Mouse (Mus musculus): ENCODE measurements at regions not wholly inside any gene's neighbourhood (a gene's known extent, or its start where the extent isn't known, plus 50 kb on each side); places are given as distances from the start of the nearest gene placed in this dataset.
A peak's percentile ranks its signal among the peaks of the same experiment; 100 is the strongest.

GRCm38 (mm10) chr2:30700890-30701289 lies 102.6 kb downstream of the 1700001O22Rik start:
- no peak overlapping the region for H3K4me3 ChIP-seq (ENCODE audit: control insufficient read depth in 1 of 2, insufficient read depth in 1 of 2, low read depth in 1 of 2, low read length in 2 of 2)
- ATAC-seq (ENCODE audit: insufficient number of reproducible peaks, insufficient read depth, low FRiP score, low read depth), result no peak
- H3K4me2 ChIP-seq (ENCODE audit: low read length), result no peak overlapping the region
- no peaks in the 10 kb centered on the region for H3K36me3 ChIP-seq (ENCODE audit: control insufficient read depth, insufficient read depth, low read length)
- 0 out of 4 replicates have a peak overlapping the region, but pooled peaks of 1 of the 2 experiments have one; percentile 62 for H3K27ac ChIP-seq (replicated peaks in 1 of 2; ENCODE audit: control insufficient read depth in 1 of 2, insufficient read depth in 1 of 2, low read depth in 2 of 2, low read length in 2 of 2)
- peaks cover 4% of the 10 kb centered on the region; the same call in 1 of the 2 replicates for H3K9me3 ChIP-seq (ENCODE audit: control insufficient read depth, low read length)
- H3K9ac ChIP-seq (ENCODE audit: low read length), result no peak overlapping the region
- peaks cover 24 to 40% of the 10 kb centered on the region in 2 experiments for H3K4me1 ChIP-seq (ENCODE audit: control insufficient read depth in 2 of 2, insufficient read depth in 2 of 2, low read length in 2 of 2)
- WGBS, result 91% methylated on average over 2 of the region's 2 CpGs
- no peaks in the 10 kb centered on the region for H3K27me3 ChIP-seq (ENCODE audit: control insufficient read depth, insufficient read depth, low read length)

GRCm38 (mm10) chr2:30700471-30700870 lies 103.0 kb downstream of the 1700001O22Rik start:
- no peak overlapping the region for H3K9ac ChIP-seq (ENCODE audit: low read length)
- H3K27ac ChIP-seq (replicated peaks in 1 of 2; ENCODE audit: control insufficient read depth in 1 of 2, insufficient read depth in 1 of 2, low read depth in 2 of 2, low read length in 2 of 2), result peak overlapping the region; percentile 62 to 67
- H3K27me3 ChIP-seq (ENCODE audit: control insufficient read depth, insufficient read depth, low read length), result no peaks in the 10 kb centered on the region
- H3K9me3 ChIP-seq (ENCODE audit: control insufficient read depth, low read length), result peaks cover 4% of the 10 kb centered on the region; the same call in 1 of the 2 replicates
- H3K4me2 ChIP-seq (ENCODE audit: low read length), result no peak overlapping the region
- H3K4me3 ChIP-seq (ENCODE audit: control insufficient read depth in 1 of 2, insufficient read depth in 1 of 2, low read depth in 1 of 2, low read length in 2 of 2), result no peak overlapping the region
- H3K36me3 ChIP-seq (ENCODE audit: control insufficient read depth, insufficient read depth, low read length), result no peaks in the 10 kb centered on the region
- peaks cover 28 to 44% of the 10 kb centered on the region in 2 experiments for H3K4me1 ChIP-seq (ENCODE audit: control insufficient read depth in 2 of 2, insufficient read depth in 2 of 2, low read length in 2 of 2)
- WGBS, result 100% methylated on average over 1 of the region's 1 CpGs
- no peak for ATAC-seq (ENCODE audit: insufficient number of reproducible peaks, insufficient read depth, low FRiP score, low read depth)

GRCm38 (mm10) chr2:30699797-30700454 lies 103.5 kb downstream of the 1700001O22Rik start:
- Histone ChIP-seq H3K4me3 (ENCODE audit: control insufficient read depth in 1 of 2, insufficient read depth in 1 of 2, low read depth in 1 of 2, low read length in 2 of 2) (no peak overlapping the region), H3K27ac (replicated peaks in 1 of 2; ENCODE audit: control insufficient read depth in 1 of 2, insufficient read depth in 1 of 2, low read depth in 2 of 2, low read length in 2 of 2) (peak overlapping the region; percentile 62 to 67), H3K4me2 (ENCODE audit: low read length) (0 out of 2 replicates have a peak overlapping the region, but pooled peaks have one; percentile 2), H3K9ac (ENCODE audit: low read length) (no peak overlapping the region; the same call in 1 of the 2 replicates), H3K27me3 (ENCODE audit: control insufficient read depth, insufficient read depth, low read length) (no peaks in the 10 kb centered on the region), H3K9me3 (ENCODE audit: control insufficient read depth, low read length) (peaks cover 4% of the 10 kb centered on the region; the same call in 1 of the 2 replicates), H3K4me1 (ENCODE audit: control insufficient read depth in 2 of 2, insufficient read depth in 2 of 2, low read length in 2 of 2) (peaks cover 32 to 49% of the 10 kb centered on the region in 2 experiments), H3K36me3 (ENCODE audit: control insufficient read depth, insufficient read depth, low read length) (no peaks in the 10 kb centered on the region)
- peak; percentile 70 for ATAC-seq (ENCODE audit: insufficient number of reproducible peaks, insufficient read depth, low FRiP score, low read depth)
- 33% methylated on average over 6 of the region's 6 CpGs for WGBS

DNA sequence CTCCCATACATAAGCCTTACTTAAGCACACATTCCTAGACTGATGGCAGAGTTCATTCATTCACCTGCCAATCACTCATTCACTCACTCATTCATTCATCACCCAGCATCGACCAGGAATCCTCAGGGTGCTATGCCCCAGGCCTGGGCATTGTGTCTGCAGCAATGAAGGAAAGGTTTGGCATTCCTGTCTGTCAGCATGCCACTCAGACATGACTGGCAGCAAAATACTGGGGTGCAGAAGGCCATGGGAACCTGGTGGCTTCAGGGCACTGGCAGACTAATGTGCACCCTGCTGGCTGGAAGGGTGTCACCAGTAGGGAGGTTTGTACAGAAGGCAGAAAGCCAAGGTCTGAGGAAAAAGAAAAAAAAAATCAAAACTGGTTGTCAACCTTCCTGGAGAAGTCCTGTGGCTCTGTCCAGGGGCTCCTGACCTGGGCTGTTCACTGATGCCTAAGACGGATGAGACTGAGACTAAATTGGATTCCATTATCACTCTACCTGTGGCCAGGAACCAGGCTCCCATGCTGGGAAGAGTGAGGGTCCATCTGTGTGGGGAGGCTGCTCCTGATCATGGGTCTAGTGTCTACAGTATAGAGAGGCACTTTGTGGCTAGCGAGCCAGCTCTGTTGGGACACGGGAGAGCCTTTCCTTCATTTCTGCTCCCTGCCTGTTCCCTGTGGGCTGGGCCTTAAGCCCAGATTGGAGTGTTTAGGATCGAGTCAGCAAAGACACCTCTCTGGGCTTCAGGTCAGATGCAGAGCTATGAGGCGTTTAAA lies 104.1 kb downstream of the Cstad start:
- Histone ChIP-seq H3K27ac (replicated peaks in 1 of 2; ENCODE audit: control insufficient read depth in 1 of 2, insufficient read depth in 1 of 2, low read depth in 2 of 2, low read length in 2 of 2) (no peak overlapping the region), H3K4me3 (ENCODE audit: control insufficient read depth in 1 of 2, insufficient read depth in 1 of 2, low read depth in 1 of 2, low read length in 2 of 2) (no peak overlapping the region), H3K9ac (ENCODE audit: low read length) (no peak overlapping the region), H3K4me2 (ENCODE audit: low read length) (no peak overlapping the region), H3K36me3 (ENCODE audit: control insufficient read depth, insufficient read depth, low read length) (no peaks in the 10 kb centered on the region), H3K9me3 (ENCODE audit: control insufficient read depth, low read length) (no peaks in the 10 kb centered on the region), H3K27me3 (ENCODE audit: control insufficient read depth, insufficient read depth, low read length) (no peaks in the 10 kb centered on the region), H3K4me1 (ENCODE audit: control insufficient read depth in 2 of 2, insufficient read depth in 2 of 2, low read length in 2 of 2) (peaks cover 32 to 53% of the 10 kb centered on the region in 2 experiments)
- ATAC-seq (ENCODE audit: insufficient number of reproducible peaks, insufficient read depth, low FRiP score, low read depth), result no peak
- 63% methylated on average over 6 of the region's 6 CpGs for WGBS

DNA sequence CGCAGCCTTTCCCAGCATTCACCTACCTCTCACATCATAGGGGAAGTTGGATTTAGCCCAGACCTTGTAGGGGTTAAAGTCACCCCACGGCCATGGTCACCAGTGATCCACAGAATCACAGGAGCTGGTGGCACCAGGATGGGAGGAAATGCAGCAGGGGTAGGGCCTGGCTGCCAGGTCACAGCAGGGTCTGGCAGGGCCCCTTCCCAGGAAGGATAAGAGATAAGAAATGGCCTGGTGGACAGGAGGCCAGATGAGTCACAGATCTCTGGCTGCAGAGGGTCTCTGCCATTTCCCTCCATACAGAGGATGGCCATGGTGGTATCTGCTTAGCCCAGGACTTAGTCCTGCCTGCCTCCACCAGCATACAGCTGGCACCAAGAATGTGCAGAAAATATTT lies 103.0 kb downstream of the Cstad start:
- ATAC-seq (ENCODE audit: insufficient number of reproducible peaks, insufficient read depth, low FRiP score, low read depth), result no peak
- 33% methylated on average over 2 of the region's 2 CpGs for WGBS
- Histone ChIP-seq H3K9me3 (ENCODE audit: control insufficient read depth, low read length) (no peaks in the 10 kb centered on the region), H3K9ac (ENCODE audit: low read length) (no peak overlapping the region), H3K36me3 (ENCODE audit: control insufficient read depth, insufficient read depth, low read length) (no peaks in the 10 kb centered on the region), H3K27me3 (ENCODE audit: control insufficient read depth, insufficient read depth, low read length) (no peaks in the 10 kb centered on the region), H3K4me3 (ENCODE audit: control insufficient read depth in 1 of 2, insufficient read depth in 1 of 2, low read depth in 1 of 2, low read length in 2 of 2) (no peak overlapping the region), H3K4me2 (ENCODE audit: low read length) (no peak overlapping the region), H3K4me1 (ENCODE audit: control insufficient read depth in 2 of 2, insufficient read depth in 2 of 2, low read length in 2 of 2) (peaks cover 35 to 63% of the 10 kb centered on the region in 2 experiments), H3K27ac (replicated peaks in 1 of 2; ENCODE audit: control insufficient read depth in 1 of 2, insufficient read depth in 1 of 2, low read depth in 2 of 2, low read length in 2 of 2) (no peak overlapping the region)

GRCm38 (mm10) chr2:30695771-30696456 lies 101.1 kb downstream of the Cstad start:
- Histone ChIP-seq H3K4me3 (ENCODE audit: control insufficient read depth in 1 of 2, insufficient read depth in 1 of 2, low read depth in 1 of 2, low read length in 2 of 2) (no peak overlapping the region), H3K4me2 (ENCODE audit: low read length) (no peak overlapping the region), H3K27me3 (ENCODE audit: control insufficient read depth, insufficient read depth, low read length) (no peaks in the 10 kb centered on the region), H3K4me1 (ENCODE audit: control insufficient read depth in 2 of 2, insufficient read depth in 2 of 2, low read length in 2 of 2) (peaks cover 44 to 76% of the 10 kb centered on the region in 2 experiments), H3K9me3 (ENCODE audit: control insufficient read depth, low read length) (no peaks in the 10 kb centered on the region), H3K9ac (ENCODE audit: low read length) (peak overlapping the region; percentile 59), H3K36me3 (ENCODE audit: control insufficient read depth, insufficient read depth, low read length) (no peaks in the 10 kb centered on the region), H3K27ac (replicated peaks in 1 of 2; ENCODE audit: control insufficient read depth in 1 of 2, insufficient read depth in 1 of 2, low read depth in 2 of 2, low read length in 2 of 2) (peak overlapping the region; percentile 55 to 79)
- ATAC-seq (ENCODE audit: insufficient number of reproducible peaks, insufficient read depth, low FRiP score, low read depth), result no peak
- 17% methylated on average over 11 of the region's 11 CpGs for WGBS

- no peaks in the 10 kb centered on the region for H3K36me3 ChIP-seq (ENCODE audit: control insufficient read depth, insufficient read depth, low read length)
- H3K9me3 ChIP-seq (ENCODE audit: control insufficient read depth, low read length), result no peaks in the 10 kb centered on the region
- ATAC-seq (ENCODE audit: insufficient number of reproducible peaks, insufficient read depth, low FRiP score, low read depth), result no peak
- H3K4me3 ChIP-seq (ENCODE audit: control insufficient read depth in 1 of 2, insufficient read depth in 1 of 2, low read depth in 1 of 2, low read length in 2 of 2), result no peak overlapping the region
- H3K27ac ChIP-seq (replicated peaks in 1 of 2; ENCODE audit: control insufficient read depth in 1 of 2, insufficient read depth in 1 of 2, low read depth in 2 of 2, low read length in 2 of 2), result peak overlapping the region; percentile 55 to 79; a peak in 2 of 4 replicates
- H3K4me2 ChIP-seq (ENCODE audit: low read length), result no peak overlapping the region
- H3K27me3 ChIP-seq (ENCODE audit: control insufficient read depth, insufficient read depth, low read length), result no peaks in the 10 kb centered on the region
- H3K9ac ChIP-seq (ENCODE audit: low read length), result peak overlapping the region; percentile 59; the same call in 1 of the 2 replicates
- 83% methylated on average over 1 of the region's 1 CpGs for whole genome bisulfite sequencing
- peaks cover 48 to 71% of the 10 kb centered on the region in 2 experiments for H3K4me1 ChIP-seq (ENCODE audit: control insufficient read depth in 2 of 2, insufficient read depth in 2 of 2, low read length in 2 of 2)
These were observed 100.2 kb downstream of the Cstad start for GRCm38 (mm10) chr2:30695041-30695440.

All from heart, embryonic 14.5 days (tissue).